Mouse (Mus musculus) thymus, postnatal 10 days (tissue): ENCODE measurements around the gene Ankrd2.
A peak's percentile ranks its signal among the peaks of the same experiment; 100 is the strongest.
"Not testable (repeated sequence)": the region's sequence is repeated elsewhere in the genome, so short reads cannot be mapped to it uniquely, and the experiment has no call there.

Source experiments
- DNase-seq, 2 experiments: peaks; one replicate each; pipeline ENCODE4 v3.0.0; 2021; ENCODE audit warnings: low spot score in 2 of 2

The Ankrd2 gene

GRCm38 (mm10) chr19:42054255-42054654 is 18.5 kb downstream of the Ankrd2 start:
- no peak for DNase-seq

GRCm38 (mm10) chr19:42055881-42056280 is 20.1 kb downstream of the Ankrd2 start:
- no peak for DNase-seq

DNA sequence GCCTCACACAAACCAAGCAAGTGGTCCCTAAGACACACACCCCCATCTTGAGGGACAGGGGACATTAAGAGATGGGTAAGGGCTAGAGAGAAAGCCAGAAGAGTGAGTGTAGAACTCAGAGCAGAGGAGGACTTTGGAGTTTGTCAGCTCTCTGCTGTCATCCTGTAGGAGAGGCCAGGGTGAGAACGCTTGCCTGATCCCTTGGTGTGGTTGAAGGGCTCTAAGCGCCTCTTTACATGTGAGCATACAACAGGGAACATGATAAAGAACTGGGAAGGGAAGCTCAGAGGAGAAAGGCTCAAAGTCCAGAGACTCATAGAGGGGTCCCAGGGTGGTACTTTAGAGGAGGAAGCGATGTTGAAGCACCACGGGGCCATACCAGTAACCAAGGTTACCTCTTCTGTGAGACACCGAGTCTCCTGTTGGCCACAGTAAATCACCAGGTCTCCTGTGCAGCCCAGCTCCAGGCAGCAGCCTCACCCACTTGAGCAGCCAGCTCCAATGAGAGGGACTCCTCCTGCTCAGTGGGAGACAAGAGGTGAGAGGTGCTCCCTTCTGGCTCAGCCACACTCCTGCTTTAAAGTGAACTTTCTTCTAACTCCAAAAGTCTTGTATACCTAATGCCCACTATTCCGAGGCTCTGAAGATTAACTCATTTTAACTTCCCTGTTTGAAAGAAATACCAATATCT is 21.1 kb downstream of the Ankrd2 start:
- DNase-seq, result no peak

DNA sequence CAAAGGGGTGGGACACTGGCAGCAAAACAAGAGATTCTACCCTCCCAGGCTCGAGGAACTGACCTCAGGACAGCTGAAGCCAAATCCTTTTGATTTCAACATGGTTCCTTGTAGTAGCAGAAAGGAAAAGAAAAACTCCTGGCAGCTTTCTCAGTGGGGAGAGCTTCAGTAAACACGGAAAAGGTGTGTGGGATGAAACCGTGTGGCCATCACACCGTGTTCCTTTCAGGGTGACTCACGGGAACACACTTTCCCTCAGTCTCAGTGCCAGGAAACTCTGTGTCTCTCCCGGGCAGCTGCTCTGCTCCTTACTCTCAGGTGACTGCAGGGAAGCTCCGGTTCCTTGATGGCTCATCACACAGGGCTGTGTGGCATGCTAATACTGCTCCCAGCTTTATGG is 22.6 kb downstream of the Ankrd2 start:
- no peak for DNase-seq

DNA sequence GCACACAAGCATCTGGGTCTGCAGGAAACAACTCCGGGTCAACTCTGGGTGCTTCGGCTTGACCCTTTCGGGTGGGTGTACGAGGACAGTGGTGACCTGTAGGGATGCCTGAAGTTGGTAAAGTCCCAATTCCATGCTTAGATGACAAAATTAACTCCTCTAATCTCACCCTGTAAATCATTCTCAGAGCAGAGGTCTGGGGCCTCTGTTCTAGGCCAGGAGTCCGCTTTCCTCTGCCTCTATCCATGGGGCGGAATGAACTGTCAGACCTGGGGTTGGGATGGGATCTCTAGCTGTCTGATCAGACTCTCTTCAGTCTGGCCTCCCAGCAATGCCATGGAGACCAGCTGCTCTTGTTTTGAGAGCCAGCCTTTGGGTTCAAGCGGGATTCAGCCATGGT is 25.6 kb downstream of the Ankrd2 start:
- DNase-seq, result no peak

DNA sequence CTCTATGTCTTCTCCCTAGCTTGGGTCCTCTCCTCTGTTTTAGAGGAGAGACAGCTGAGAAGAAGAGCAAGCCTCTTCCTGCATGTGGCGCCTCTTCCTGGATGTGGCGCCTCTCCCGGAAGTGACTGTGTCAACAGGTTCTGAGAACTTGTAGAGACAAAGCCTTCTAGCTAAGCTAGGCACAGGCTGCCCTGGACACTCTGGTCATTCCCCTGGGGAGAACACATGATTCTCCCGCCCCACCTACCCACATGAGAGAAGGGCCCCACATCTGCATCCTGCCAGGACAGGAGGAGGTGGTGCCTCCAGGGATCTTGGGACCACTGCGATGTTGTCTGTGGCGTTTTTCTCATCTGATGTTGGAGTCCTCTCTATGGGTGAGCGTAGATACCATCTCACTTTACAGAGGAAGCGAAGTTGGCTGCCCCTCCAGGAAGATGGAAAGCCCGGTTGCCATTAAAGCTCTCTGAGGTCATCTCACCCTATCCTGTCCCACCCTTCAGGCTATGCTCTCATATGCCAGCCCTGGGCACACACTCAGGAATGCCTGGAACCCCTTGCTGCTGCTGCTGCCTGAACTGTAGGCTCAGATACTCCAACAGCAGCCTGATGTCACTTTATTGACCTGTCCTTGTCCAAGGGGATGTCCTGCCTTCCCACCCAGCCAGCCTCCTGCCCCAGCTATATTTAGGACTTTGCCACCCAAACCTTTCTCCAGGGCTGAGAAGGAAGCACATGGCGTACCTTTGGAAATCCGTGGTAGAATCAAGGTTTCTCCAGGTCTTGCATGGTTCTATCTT is 32.8 kb downstream of the Ankrd2 start:
- no peak for DNase-seq

DNA sequence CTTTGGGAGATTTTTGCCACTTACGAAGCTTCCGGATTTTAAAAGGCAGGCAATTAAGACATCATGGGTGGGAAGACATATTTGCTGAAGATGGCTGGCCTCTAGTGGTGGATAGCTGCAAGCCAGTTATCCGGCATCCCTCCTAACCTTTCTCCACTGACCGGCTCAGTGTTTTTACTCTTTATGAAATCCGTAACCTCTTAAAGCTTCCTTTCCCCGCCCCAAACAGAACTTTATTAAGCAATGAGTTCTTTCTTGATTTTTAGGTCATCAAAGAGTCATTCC is 33.4 kb downstream of the Ankrd2 start:
- DNase-seq, result no peak

DNA sequence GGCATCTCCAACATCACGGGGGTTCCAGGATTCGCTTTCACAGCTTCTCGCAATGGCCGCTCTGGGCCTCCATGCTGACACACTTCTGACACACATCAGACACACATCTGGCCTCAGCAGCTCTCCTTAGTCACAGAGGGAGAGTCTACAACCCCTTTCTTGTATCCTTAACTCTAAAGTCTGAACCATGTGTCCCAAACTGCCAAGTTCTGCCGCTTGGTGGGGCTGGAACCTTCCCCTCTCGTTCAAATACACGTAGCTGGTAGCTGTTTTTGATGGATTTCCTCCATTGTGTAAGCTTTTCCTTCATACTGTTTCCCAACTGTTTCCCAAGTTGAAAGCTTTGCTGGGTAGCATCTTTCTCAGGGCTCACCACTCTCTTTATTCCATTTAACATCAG is 35.4 kb downstream of the Ankrd2 start:
- DNase-seq, result no peak

GRCm38 (mm10) chr19:42071886-42072608 is 36.2 kb downstream of the Ankrd2 start:
- no peak for DNase-seq

GRCm38 (mm10) chr19:42072802-42073201 is 37.0 kb downstream of the Ankrd2 start:
- no peak for DNase-seq

GRCm38 (mm10) chr19:42075051-42075450 is 39.3 kb downstream of the Ankrd2 start:
- DNase-seq, result no peak

DNA sequence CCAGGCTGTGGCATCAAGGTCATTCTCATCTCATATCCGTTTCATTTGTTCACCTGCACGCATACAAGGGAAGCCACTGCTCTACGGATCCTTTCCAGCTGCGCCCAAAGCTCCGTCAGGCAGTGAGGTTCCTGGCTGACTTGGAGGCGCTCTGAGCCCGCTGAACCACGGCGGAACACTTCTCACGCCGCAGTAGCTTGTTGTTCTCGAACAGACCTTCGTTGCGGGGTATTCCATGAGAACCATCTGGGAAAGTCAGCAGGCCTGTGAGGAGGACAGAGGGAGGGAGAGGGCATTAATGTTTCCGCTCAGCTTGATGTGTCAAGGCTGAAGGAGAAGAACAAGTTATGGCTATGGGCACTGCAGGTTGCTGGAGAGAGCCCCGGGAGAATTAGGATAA is 40.2 kb downstream of the Ankrd2 start:
- no peak for DNase-seq

- DNase-seq, result no peak
Observed at GRCm38 (mm10) chr19:42078566-42078965, 42.8 kb downstream of the Ankrd2 start.

GRCm38 (mm10) chr19:42079006-42079405 is 43.2 kb downstream of the Ankrd2 start:
- no peak for DNase-seq

GRCm38 (mm10) chr19:42079950-42080349 is 44.1 kb downstream of the Ankrd2 start:
- no peak for DNase-seq

DNA sequence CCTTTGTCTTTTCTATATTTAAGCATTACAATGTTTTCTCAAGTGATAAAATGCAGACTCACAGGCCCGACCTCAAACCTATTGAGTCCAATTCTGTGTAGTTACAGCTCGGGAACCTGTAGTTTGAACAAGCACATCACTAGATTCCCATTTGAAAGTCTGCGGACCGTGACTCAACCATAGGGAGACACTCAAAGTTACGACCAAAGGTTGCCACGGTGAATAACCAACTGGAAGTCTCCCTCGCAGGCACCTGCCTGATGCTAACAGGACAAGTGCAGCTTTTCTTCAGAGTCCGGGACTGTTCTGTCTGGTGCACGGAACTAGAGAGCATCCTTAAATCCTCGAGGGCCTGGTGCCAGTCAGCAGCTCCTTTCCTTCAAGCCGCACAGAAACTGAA is 44.7 kb downstream of the Ankrd2 start:
- DNase-seq, result no peak

DNA sequence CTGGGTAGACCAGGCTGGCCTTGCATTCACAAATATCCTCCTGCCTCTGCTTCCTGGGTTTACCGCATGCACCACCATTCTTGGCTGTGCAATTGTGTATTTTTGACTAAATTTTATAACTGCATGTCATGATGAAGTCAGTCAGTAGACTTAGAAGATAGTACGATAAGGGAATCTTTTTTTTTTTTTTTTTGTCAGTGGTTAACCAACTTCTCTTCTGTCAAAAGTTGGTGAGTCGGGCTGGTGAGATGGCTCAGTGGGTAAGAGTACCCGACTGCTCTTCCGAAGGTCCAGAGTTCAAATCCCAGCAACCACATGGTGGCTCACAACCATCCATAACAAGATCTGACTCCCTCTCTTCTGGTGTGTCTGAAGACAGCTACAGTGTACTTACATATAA is 45.8 kb downstream of the Ankrd2 start:
- not testable (repeated sequence) for DNase-seq

- no peak for DNase-seq
Observed at GRCm38 (mm10) chr19:42085690-42086089, 49.9 kb downstream of the Ankrd2 start.

DNA sequence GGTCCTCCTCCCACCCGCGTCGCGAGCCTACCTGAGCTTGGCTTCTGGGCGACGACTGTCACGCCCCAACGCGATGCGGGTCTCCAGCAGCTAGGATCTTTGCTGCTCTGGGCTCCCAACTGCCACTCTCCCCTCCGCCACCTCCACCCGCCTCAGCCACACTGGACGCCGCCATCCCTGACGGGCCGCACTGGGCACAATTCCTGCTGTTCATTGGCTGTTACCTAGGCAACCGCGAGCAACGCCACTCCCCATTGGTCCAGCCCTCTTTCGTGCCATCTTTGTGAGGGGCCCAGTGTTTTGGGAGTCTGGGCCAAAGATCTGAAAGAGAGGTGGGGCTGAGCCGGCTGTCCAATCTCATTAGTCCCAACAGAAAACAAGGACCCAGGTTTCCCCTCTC is 50.4 kb downstream of the Ankrd2 start, which contains the start of gene Morn4:
TSS of gene Morn4 (minus strand) at position 192 of the 400 bp plus-strand sequence.
- peak; percentile 18 to 22 for DNase-seq

DNA sequence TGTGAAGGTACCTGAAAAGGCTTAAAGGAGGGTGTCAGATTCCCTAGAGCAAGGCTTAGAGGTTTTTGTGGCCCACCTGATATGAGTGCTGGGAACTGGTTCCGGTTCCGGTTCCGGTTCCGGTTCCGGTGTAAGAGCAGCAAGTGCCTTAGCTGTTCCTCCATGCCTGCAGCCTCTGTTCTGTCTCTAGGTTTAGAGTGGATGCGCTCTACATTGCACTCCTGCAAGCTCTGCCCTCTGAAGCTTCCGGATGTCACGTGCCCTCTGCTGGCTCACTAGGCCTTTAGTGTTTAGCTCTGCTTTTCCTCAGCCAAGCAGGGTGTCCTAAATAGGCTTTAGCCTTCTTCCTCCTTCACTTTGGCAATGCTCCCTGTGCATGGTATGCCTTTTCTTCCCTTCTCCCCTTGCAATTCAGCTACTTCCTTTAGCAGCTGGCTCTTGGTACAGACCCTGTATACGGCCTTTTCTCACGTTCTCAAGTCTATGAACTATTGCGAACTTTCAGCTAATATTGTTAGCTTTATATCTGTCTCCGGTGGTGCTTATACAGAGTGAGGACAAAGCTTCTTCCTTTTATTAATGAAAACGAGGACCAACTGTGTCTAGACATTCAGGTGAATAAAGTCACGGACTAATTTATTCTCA is 53.4 kb downstream of the Ankrd2 start:
- DNase-seq, result peak; percentile 71 to 77

- DNase-seq, result peak; percentile 97 to 99
Observed at GRCm38 (mm10) chr19:42089748-42090595, 54.2 kb downstream of the Ankrd2 start, which contains the start of gene Pi4k2a. Pi4k2a (plus strand) TSS chr19:42090470.
